Mouse (Mus musculus) right cerebral cortex, postnatal 36 days (tissue): ENCODE results near the gene Gm9837.

Source experiments
- DNase-seq, 2 experiments: peaks; one replicate each; pipeline ENCODE4 v3.0.0; 2022; ENCODE audit warnings: low spot score in 2 of 2, mixed read lengths in 1 of 2

Gene Gm9837

DNA sequence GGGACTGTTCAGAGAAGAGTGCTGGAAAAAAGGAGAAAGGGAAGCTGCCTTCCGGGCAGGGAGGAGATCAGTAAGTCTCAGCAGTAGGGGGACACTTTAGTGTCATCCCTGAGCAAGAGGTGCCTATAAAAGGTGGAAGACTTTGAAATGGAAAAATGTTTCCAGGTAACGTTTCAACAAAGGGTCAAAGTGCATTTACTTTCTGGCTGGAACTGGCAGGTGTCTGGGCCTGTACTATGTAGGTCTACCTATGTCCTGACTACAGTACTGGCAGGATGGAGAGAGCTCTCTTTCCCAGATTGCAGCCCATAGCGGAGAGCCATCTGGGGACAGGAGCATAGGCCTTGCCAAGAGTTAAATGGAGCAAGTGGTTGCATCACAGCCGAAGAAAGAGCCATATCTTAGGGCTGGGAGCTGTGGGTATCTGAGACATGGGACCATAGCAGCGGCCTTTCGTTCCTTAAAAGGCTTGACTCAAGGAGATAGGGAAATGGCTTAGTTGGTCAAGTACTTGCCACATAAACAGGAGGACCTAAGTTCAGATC lies 44.5 kb downstream of the Gm9837 start:
- no peak for DNase-seq

DNA sequence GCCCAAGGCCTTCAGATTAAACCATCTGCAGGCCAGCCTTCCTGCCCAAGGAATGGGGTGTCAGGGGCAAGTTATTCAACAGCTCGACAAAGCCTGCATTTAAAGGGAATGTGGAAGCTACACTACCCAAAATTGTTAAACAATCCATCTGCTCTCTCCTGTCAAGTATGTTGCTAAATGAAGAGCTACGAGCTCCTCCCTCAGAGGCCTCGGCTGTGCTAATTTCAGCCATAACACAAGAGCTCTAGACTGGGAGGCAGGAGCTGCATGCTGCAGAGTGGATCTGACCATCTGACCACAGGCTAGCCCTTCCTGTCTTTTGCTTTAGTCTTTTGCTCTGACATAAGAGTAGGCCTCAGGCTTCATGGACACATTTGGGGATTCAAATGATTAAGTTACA lies 45.0 kb downstream of the Gm9837 start:
- no peak for DNase-seq

GRCm38 (mm10) chr11:53424826-53425225 lies 45.5 kb downstream of the Gm9837 start:
- DNase-seq: no peak

DNA sequence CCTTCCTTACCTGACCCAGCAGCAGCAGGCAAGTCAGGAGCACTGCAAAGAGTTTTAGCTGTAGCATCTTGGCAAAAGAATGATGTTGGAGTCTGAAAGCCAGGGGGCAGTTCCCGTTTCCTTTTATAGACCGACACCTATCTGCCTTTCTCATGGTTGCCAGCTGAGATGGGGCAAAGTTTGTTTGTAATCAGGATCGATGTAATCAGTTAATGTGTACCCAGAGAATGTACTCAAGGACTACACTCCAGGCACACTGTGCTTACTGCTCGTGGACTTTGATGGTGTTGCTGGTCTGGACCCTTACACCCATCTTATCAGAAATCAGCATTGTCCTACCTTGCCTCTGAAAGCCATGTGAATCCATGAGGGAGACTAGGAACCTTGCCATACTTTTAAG lies 47.2 kb downstream of the Gm9837 start, which contains the start of gene Leap2:
Gene Leap2, minus strand, starts transcription at position 135 of the 400 bp plus-strand sequence.
- no peak for DNase-seq
